Mouse (Mus musculus) cerebellum, postnatal 25 days (tissue): Measurements from ENCODE around the gene Sec16a.
"Not testable (repeated sequence)": the region's sequence is repeated elsewhere in the genome, so short reads cannot be mapped to it uniquely, and the experiment has no call there.

Experiments used
- DNase-seq, 2 experiments: peaks; one replicate each; pipeline ENCODE4 v3.0.0; 2021; ENCODE audit warnings: mixed read lengths in 2 of 2

The Sec16a gene

GRCm38 (mm10) chr2:26380871-26381270 is 64.1 kb downstream of the Sec16a start:
- not testable (repeated sequence) for DNase-seq

GRCm38 (mm10) chr2:26380131-26380771 is 64.8 kb downstream of the Sec16a start, which contains the start of gene Snapc4:
TSS of gene Snapc4 (minus strand) at chr2:26380653.
- peak; percentile 82 to 90 for DNase-seq

GRCm38 (mm10) chr2:26372396-26372795 is 72.6 kb downstream of the Sec16a start:
- no peak for DNase-seq

- DNase-seq = no peak
Measured at GRCm38 (mm10) chr2:26368572-26368971, 76.4 kb downstream of the Sec16a start.

GRCm38 (mm10) chr2:26367911-26368310 is 77.1 kb downstream of the Sec16a start:
- DNase-seq = no peak

- peak; percentile 78 to 86 for DNase-seq
Measured at GRCm38 (mm10) chr2:26364738-26365465, 80.1 kb downstream of the Sec16a start.

- DNase-seq = no peak
Measured at GRCm38 (mm10) chr2:26363481-26363880, 81.5 kb downstream of the Sec16a start.

- DNase-seq = no peak
Measured at GRCm38 (mm10) chr2:26362991-26363390, 82.0 kb downstream of the Sec16a start.

GRCm38 (mm10) chr2:26360772-26361171 is 84.2 kb downstream of the Sec16a start, which contains the start of gene Card9:
TSS of gene Card9 (minus strand) at chr2:26360918.
- no peak for DNase-seq

- DNase-seq = peak; percentile 28 to 39
Measured at GRCm38 (mm10) chr2:26359983-26360382, 85.0 kb downstream of the Sec16a start.
